Mouse (Mus musculus) left cerebral cortex, postnatal 10 days (tissue): ENCODE measurements around the gene Slc38a4. TPM values are rescaled to one million over a fixed set of nuclear protein-coding genes. Genes with fewer than 3 reads are reported as not detected.

ENCODE experiments used
- DNase-seq, 2 experiments: peaks; one replicate each; pipeline ENCODE4 v3.0.0; 2021 to 2022; ENCODE audit warnings: low spot score in 2 of 2, mixed read lengths in 1 of 2; ENCODE audit errors: extremely low spot score in 1 of 2
- intact Hi-C: fragments of 180-260 bp; cut with DNase I; formaldehyde crosslinking; loops from one replicate; pipeline ENCODE4 v1.15.1; 2025
- total RNA-seq, 2 experiments: library from RNA; stranded (reverse); gene quantifications; 2 replicates each; pipeline ENCODE4 v1.2.3; 2021

Slc38a4 gene
- total RNA-seq, 2 experiments from 2014 or later, result 1.7 TPM

GRCm38 (mm10) chr15:97028046-97028634, 27.6 kb downstream of the Slc38a4 start:
- intact Hi-C loops, result no loop called here
- no peak for DNase-seq

GRCm38 (mm10) chr15:97026670-97027069, 29.1 kb downstream of the Slc38a4 start:
- intact Hi-C loops, result no loop called here
- no peak for DNase-seq

- DNase-seq, result no peak
- intact Hi-C loops, result no loop called here
These were observed 33.0 kb downstream of the Slc38a4 start for GRCm38 (mm10) chr15:97022764-97023163.

GRCm38 (mm10) chr15:97022213-97022612, 33.5 kb downstream of the Slc38a4 start:
- intact Hi-C loops, result no loop called here

GRCm38 (mm10) chr15:97020221-97020620, 35.5 kb downstream of the Slc38a4 start:
- no peak for DNase-seq
- intact Hi-C loops, result no loop called here

More at GRCm38 (mm10) chr15:97022213-97022612, 33.5 kb downstream of the Slc38a4 start:
- DNase-seq, result no peak

- intact Hi-C loops, result no loop called here
- DNase-seq, result no peak
These were observed 36.4 kb downstream of the Slc38a4 start for GRCm38 (mm10) chr15:97019323-97019722.

GRCm38 (mm10) chr15:97017195-97017594, 38.6 kb downstream of the Slc38a4 start:
- intact Hi-C loops, result no loop called here
- DNase-seq, result no peak

GRCm38 (mm10) chr15:97015036-97015596, 40.6 kb downstream of the Slc38a4 start:
- no peak for DNase-seq
- intact Hi-C loops, result no loop called here

GRCm38 (mm10) chr15:97011599-97012372, 44.0 kb downstream of the Slc38a4 start:
- DNase-seq, result no peak
- intact Hi-C loops, result no loop called here

GRCm38 (mm10) chr15:97009271-97009670, 46.5 kb downstream of the Slc38a4 start:
- no peak for DNase-seq
- intact Hi-C loops, result no loop called here

GRCm38 (mm10) chr15:97005631-97006234, 50.0 kb downstream of the Slc38a4 start:
- intact Hi-C loops, result no loop called here
- no peak for DNase-seq

GRCm38 (mm10) chr15:97004525-97004867, 51.3 kb downstream of the Slc38a4 start:
- intact Hi-C loops, result no loop called here
- DNase-seq, result no peak

- intact Hi-C loops, result no loop called here
- no peak for DNase-seq
These were observed 51.8 kb downstream of the Slc38a4 start for GRCm38 (mm10) chr15:97003851-97004524.

GRCm38 (mm10) chr15:97003186-97003585, 52.6 kb downstream of the Slc38a4 start:
- intact Hi-C loops, result no loop called here

GRCm38 (mm10) chr15:97002752-97003151, 53.0 kb downstream of the Slc38a4 start:
- intact Hi-C loops, result no loop called here
- DNase-seq, result no peak

More at GRCm38 (mm10) chr15:97003186-97003585, 52.6 kb downstream of the Slc38a4 start:
- no peak for DNase-seq

GRCm38 (mm10) chr15:97001886-97002285, 53.9 kb downstream of the Slc38a4 start:
- intact Hi-C loops, result no loop called here
- DNase-seq, result peak in 1 of 2 experiments; percentile 2

GRCm38 (mm10) chr15:97001416-97001815, 54.3 kb downstream of the Slc38a4 start:
- intact Hi-C loops, result no loop called here
- DNase-seq, result no peak

GRCm38 (mm10) chr15:97000319-97001251, 55.2 kb downstream of the Slc38a4 start:
- no peak for DNase-seq
- intact Hi-C loops, result no loop called here
